Mouse (Mus musculus) layer of hippocampus, adult 18-20 months (tissue): ENCODE results near the gene Slc35b4. TPM values are rescaled to one million over a fixed set of nuclear protein-coding genes. Genes with fewer than 3 reads are reported as not detected.

Experiments used
- DNase-seq, 2 experiments: peaks; one replicate each; pipeline ENCODE4 v3.0.0; 2022; ENCODE audit warnings: low spot score in 2 of 2
- total RNA-seq, 2 experiments: library from RNA; stranded (reverse); gene quantifications; 2 replicates each; pipeline ENCODE4 v1.2.3; 2021

Gene Slc35b4
- total RNA-seq, 2 experiments from 2014 or later = 60.3 to 61.8 TPM

DNA sequence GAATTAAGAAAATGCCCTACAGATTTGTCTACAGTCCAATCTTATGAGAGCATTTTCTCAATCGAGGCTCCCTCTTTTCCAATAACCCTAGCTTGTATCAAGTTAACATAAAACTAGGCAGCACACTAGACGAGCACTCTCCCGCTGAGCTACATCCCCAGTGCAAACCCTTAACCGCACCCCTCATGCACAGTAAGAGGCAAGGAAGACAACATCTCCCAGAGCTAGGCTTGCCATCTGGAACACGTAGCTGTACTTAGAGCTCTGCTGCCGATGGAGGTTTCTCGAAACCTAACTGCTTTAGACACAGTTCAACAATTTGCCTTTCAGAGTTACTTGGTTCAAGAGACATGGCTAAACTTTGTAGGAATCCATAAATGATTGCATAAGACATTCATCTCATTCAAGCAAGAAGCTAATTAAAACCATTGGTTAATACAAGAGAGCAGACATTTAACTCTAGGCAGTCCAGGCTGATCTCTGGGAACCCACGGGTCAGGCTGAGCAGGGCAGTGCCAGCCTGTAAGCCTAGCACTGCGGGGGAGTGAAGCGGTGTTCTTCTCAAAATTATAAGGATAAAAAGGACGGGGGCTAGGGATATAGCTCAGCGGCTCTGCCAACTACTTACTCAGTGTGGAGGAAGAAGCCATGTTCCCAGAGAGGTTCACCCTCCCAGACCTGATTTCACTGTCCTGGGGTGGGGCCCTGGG, 5.0 kb downstream of the Slc35b4 start:
- no peak for DNase-seq

DNA sequence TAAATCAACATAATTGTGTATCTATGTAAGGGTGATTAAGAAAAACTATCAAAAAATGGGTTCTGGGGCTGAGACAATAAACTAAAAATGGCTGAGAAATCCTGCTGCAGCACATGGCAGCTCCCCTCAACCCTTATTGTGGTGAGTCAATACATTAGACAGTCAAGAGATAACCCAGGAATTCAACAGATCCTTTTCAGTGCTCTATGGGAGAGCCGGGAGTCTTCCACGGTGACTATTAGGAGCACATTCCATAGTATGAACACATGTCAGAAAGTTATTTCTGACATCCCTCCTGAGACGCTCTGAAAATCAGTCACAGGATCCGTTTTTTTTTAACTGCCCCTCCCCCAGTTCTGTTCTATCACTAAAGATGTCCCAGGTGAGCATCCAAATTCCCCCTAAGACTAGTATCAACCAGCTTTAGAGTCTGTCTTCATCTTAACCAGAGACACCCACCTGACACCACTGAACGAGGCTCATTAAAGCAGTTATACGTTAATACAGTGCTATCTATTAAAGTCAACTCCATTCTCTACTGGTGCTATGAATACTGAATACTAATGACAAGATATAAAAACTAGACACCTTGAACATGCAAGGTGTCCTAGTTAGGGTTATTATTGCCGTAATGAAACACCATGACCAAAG, 5.9 kb downstream of the Slc35b4 start:
- no peak for DNase-seq

DNA sequence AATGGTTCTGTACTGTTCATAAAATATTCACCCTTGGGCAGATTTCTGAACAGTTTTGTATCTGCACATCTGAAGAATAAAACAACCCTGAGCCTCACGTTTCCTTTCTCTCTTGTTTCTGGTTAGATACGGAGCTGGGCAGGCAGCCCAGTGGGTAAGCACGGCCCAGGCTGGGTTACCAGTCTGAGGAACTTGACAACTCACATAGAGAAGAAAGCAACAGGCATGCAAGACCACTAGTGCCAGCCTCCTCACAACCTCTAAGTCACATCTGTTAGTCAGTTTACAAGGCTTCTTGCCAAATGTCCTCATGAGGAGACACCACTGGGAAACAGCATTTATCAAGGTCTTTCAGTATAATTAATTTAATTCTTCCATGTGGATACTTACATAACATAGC, 8.1 kb downstream of the Slc35b4 start:
- no peak for DNase-seq

DNA sequence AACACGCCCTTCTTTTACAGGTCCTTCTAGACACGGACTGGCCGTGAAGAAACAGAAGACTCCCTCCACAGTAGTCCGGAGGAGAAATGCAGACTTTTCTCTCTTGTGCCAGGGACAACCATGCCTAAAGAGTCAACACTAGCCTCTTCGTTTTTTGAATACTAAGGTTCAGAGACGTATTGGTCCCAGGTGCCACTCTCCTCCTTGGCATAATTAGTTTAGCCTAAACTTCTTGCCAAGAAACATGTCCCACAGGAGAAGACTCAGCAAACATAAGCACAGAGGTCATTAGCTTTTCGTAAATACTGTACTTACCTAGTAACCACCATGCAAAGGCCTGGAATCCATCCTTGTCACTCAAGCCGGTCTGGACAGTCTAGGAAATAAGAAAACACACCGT, 13.9 kb downstream of the Slc35b4 start:
- no peak for DNase-seq

DNA sequence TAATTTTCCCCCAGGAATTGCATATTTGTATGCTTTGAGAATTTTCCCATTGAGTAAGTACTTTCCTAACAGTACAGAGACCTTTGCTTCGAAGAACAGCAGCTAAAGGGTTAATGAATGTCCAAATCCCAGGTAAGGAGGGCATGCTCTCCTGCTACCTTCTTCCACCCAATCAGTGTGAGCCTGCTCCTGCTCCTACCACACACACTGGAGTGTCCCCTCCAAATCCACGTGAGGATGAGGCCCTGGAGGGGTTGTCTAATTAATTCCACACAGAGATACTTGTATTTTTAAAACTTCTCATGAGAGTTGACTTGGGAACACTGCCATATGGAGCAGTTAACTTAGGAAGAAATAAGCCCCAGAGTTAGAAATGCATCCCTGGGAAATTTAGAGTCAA, 14.3 kb downstream of the Slc35b4 start:
- no peak for DNase-seq

DNA sequence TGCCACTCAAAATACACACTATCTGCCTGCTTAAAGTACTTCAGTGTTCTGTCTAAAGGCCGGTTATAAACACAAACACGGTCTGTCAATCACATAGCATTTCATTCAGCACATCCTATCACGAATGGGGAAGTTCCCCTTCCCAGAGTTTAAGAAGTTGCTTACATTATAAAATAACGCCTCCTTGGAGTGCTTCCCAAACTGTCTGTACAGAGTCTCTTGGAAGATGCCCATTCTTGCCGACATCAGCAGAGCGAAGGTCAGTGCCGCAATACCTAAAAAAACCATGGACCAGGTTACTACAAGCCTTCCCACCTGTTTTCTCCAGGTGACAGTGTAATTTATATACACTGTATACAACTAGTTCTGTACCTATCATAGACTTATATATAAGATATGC, 15.4 kb downstream of the Slc35b4 start:
- no peak for DNase-seq

DNA sequence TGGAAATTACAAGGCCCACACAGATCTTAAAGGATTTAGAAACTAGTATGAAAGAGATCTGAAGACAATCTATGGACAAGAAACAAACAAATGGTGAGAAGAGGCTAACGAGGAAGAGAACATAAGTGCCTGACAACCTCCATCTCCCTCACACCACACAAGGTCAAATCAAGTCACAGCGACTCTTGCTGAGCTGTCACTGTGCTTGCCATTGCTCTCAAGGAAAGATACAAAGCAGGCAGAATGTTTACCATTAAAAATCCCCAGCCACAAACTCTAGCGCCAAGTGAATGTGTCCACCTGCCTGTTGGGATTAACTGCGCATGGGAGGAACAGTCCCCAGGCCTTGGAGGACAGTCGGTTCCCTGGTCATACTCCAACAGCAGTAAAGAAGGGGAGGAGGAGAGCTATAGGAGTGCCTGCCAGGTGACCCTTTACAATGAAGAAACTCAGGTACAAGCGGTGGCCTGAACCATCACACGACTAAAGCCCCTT, 16.0 kb downstream of the Slc35b4 start:
- DNase-seq = no peak

DNA sequence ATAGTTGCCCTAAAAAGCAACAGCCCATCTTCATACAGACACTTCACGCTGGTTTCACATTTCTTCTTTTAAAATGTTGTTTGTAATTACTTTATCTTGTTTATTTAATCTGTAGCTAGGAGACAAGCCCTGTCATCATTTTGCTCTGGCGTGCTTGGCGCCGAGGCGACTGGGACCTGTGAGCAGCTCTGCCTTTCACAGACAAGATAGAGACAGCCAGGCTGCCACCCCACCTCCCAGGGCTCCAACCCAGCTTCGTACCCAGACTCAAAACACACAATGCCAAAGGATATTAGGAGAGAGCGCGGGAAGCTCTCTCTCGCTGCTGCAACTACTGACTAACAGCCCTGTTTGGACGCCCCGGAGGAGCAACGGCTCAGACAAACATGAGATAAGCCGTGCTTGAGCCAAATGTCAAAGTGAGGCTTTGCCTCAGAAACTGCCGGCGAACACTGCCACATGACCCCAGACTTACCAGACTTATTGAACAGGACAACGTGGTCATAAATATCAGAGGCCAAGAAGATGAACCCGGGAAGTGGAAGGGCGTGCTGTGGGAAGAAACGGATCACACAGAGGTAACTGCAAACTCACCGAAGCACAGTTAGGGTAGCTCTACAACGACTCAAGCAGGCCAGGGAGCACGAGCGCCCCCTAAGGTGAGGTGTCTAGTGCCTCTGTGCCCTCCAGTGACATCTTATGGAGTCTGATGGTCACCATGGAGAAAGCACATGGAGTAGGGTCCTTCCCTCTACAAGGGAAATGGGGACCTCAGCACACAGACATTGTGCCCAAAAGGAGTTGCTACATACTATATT, 16.7 kb downstream of the Slc35b4 start:
- no peak for DNase-seq

DNA sequence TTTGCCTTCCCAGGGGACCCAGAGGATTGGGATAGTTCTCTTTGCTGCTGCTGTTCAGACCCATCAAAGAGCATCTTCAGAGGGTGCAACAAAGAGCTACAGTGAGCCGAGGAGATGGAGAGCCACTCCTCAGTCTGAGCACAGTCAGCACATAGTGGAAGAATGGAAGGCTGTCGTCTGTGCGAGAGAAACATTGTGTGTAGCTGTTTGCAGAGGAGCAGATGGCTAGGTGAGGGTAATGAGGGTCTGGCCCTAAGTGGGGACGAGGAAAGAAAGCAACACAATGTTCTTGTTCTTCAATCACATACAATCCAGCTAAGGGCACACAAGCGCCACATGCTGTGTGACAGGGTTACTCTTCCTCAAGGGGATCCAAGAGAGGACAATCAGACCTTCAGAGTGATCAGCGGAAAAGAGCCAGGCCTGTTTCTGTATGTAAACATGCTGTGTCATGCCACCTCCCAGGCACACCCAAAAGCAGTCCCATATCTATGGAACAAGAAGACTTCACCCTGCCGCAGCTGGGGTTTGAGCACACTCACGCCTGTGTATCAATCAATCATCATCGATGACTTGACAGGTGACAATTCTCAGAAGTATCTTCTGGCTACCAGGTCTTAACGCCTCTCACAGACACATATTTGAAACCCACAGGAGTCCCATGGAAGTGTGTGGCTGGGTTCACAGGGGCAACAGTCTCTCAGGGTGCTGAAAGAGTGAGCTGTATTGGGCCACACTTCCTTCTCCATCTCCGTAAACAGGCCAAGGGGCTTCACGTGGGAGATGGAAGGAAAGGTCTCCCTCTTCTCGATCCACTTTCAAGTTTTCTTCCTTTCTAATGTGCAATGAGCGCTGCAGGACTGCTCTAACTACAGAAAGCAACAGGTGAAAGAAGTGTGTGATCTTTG, 19.8 kb downstream of the Slc35b4 start:
- no peak for DNase-seq

DNA sequence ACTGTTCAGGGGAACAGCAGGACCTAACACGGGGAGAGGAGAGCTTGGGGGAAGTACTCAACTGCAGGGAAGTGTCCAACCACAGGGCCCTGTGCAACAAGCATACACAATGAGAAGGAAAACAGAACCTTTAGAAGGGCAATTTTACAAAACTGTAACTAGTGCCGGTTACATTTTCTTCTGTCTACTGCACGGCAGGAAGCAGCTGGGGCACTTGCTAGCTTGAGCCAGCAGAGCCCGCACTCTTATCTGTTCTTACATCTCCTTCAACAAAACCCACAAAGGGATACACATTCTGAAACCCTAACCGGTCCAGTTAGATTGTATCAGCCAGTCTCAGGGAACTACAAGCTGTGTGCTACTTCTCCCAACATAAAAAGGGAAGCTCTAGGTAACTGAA, 20.9 kb downstream of the Slc35b4 start:
- DNase-seq = no peak

DNA sequence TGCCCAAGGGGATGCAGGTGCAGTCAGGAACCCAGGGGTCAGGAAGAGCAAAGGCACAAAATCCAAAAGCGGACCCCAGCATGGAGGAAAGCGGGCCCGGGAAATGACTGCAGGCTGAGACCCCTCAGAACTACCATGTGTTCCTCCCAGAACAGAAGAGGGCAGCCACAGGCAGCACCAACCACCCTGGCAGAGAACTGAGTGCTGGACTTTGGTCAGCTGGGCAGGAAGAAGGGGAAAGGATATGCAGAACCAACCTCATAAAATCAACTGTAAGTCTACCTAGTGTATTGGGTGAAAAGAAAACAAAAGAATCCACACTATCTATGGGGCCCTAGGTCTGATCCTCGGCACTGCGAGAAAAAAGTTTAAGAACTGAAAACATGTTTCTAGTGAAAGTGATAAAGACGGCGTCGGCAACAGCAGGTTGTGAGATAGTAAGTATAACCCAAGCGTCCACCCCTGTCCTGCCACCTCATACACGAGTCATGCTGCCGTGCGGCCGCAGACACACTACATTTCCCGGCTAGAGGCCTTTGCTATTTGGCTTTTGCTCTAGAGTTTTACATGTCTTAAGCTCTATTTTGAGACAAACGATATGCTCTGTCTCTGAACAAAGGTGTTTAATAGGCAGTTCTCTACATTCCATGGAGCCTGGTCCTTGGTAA, 21.6 kb downstream of the Slc35b4 start:
- DNase-seq = no peak

DNA sequence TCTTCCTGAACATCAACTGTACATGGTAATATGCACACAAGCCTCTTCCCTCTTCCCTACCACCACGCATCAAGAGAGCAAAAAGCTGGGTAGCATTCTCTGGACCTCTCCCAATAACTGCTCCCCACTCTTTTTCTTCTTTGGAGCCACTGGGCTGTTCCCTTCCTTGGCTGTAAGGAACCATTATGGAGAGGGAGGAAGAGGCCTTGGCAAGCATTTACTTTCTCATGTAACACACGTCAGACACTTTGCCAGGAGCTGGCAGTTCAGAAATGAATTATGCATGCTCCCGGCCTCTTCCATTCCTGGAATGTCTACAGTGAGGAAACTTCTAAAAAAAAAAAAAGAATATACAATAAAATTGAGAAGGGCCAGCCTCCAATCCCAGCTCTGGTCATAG, 22.7 kb downstream of the Slc35b4 start:
- peak; percentile 22 to 52 for DNase-seq

DNA sequence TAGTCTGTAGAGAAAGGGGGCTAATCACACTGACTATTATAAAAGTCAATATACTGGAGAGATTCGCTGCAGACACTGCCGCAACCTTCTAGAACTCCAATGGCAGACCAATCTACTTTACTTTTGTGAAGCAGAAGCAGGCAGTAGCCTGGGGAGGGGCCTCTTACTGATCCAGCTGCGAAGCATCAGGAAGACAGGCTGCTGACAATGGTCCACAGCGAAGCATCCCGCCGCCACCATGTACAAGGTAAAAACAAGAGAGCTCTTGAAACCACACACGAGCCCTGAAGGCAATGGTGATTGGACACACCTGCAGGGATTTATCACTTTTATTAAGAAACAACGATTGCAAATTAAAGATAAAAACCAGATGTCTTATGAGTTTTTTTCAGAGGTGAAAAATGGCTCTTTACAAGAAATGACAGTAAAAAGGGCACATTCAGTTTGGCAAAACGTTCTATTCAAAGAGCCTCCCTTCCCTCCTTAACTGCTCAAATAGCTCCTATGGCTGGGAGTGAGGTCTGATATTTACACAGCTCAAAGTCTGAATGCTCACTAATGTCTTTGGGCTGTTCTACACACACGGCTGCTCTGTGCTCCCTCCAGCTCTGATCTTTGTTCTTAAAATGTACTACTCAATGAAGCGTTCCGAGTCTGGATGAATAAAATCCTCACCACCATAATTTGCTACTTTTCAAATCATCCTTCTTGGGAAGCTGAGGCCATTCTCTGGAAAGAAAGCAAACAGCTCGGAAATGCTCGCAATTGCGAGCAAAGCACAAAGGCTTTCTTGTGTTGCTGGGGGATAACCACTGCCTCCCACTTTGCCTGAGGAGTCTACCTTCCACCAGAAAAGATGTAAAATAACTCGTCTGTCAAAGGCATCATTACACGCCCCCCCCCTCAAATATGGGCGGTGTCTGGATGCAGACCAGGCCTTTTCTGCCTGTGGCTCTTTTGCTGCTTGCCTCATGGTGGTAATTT, 23.6 kb downstream of the Slc35b4 start:
- DNase-seq = no peak

DNA sequence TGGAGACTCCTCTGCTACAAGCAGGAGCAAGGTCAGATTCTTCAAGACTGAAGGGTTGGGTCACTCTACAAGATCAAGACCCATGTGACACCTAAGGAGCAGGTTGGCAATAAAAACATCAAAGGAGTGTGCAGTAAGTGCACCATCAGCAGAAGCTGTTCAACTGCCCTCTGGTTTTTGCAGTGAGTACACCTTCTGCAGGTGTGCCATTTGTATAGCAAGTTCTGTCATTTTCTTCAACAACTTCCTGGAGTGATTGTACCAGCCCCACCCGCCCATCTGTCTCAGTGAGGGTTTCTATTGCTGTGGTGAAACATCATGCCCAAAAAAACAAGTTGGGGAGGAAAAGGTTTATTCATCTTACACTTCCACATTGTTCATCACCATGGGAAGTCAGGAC, 27.1 kb downstream of the Slc35b4 start:
- no peak for DNase-seq

DNA sequence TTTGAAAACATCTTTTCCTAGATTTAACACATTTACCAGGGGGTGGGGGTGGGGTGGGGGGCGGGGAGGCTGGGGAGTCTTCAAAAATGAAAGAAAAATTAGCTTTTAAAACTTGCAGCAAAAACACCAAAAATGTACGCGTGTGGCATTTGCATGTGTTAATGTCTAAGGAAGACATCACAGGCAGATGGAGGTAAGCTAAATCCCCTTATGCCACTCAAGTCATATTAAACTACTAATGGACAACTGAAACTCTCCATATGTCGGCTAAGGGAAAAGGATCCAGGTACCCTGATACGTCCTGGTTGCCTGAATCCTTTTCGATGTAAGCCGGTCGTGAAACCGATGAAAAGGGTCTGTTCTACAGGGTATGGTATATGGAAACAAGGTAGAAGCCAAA, 27.8 kb downstream of the Slc35b4 start:
- no peak for DNase-seq

DNA sequence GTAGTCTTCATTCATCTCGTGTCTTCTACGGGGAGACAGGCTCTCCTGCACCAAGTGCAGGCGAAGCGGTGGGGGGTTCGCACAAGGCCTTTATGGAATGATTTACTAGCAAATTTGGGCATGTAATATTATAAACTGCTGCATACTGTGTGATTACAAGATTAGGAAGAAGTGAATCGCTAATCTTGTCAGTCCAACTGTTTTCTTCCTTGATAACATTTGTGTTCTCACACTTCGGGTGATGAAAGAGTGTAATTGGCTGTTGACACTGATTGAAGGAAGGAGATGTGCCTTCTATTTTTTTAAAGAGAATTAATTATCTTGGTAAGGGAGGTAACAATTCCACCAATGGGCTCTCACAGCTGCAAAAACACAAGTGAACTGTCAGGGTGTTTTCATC, 28.3 kb downstream of the Slc35b4 start:
- DNase-seq = no peak

DNA sequence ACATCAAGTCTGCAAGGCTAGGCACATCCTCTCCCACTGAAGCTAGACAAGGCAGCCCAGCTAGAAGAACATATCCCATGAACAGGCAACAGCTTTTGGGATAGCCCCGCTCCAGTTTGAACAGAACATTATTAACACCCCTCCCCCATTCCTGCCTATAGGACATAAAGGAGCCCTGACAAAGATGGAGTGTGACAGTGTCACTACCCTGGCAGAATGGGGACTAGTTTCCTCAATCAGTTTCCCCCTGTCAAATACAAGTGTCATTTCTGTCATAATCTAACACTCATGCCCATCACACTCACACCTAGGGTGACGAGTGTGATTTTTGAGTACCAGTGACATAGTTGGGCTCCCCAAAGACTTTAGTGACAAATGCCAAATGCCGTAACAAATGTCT, 28.9 kb downstream of the Slc35b4 start:
- DNase-seq = no peak

DNA sequence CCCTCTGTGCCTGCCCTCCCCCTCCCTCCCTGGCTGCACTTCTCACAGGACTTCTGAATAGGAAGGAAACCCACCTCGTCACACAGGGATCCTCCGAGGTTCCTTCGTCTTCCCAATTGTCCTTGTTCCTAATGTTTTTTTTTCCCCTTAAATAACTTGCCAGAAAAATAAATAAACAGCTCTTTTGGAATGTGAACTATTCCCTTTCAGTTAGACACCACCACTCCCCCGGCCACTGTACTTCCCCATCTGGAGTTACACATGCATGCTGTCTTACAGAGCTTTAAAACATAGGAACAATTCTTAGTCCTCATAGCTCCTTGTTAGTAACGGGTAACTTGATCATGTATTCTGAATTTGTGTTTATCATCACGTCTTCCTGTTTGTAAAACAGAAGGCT, 30.9 kb downstream of the Slc35b4 start:
- DNase-seq = no peak

DNA sequence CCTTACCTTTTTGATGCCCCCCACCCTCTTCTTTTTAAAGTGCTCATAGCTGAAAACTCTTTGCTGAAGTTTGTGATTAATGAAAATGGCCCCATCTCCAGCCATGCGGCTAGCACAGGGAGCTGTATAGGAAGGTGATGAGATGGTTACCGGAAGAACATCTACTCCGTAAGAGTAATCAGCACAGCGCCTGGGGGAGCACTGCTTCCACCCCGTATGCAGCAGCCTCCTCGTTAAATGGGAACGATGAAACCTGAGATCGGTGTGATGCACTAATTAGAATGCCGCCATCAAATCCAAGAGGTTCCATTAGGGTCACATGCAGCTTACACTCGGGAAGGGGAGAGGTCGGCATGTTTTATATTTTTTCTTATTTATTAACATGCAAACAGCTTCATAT, 34.0 kb downstream of the Slc35b4 start:
- no peak for DNase-seq
